Mouse (Mus musculus) forebrain, embryonic 14.5 days (tissue): ENCODE data around the gene Pakap. TPM values are rescaled to one million over a fixed set of nuclear protein-coding genes. Genes with fewer than 3 reads are reported as not detected.

ENCODE experiments used
- ATAC-seq: fragments of 200-750 bp; cut with Nextera tagmentation; 2 replicates; pipeline ENCODE4 v1.8.0; 2017; ENCODE audit warnings: mild to moderate bottlenecking, moderate library complexity
- DNase-seq: peaks from one replicate; pipeline ENCODE4 v3.0.0-alpha.2; 2015; ENCODE audit warnings: low spot score
- H3K27ac ChIP-seq: fragments of 300-500 bp; sonication (generic); 2 replicates; pipeline ENCODE4 v1.5.1; 2014; ENCODE audit warnings: low read depth, mild to moderate bottlenecking, control low read depth, low read length, moderate library complexity
- H3K27me3 ChIP-seq: fragments of 300-500 bp; sonication (generic); replicated peaks from 2 replicates; pipeline ENCODE4 v1.6.1; 2014; ENCODE audit warnings: low read length, control low read depth, mixed read lengths; ENCODE audit not compliant: control insufficient read depth, insufficient read depth
- H3K36me3 ChIP-seq: fragments of 300-500 bp; sonication (generic); 2 replicates; pipeline ENCODE4 v1.6.1; 2014; ENCODE audit warnings: low read length, control low read depth; ENCODE audit not compliant: control insufficient read depth, insufficient read depth
- H3K4me1 ChIP-seq: fragments of 300-500 bp; sonication (generic); 2 replicates; pipeline ENCODE4 v1.6.1; 2014; ENCODE audit warnings: antibody characterized with exemption, low read length, control low read depth; ENCODE audit not compliant: control insufficient read depth, insufficient read depth
- H3K4me2 ChIP-seq: fragments of 300-500 bp; sonication (generic); 2 replicates; pipeline ENCODE4 v1.6.1; 2014; ENCODE audit warnings: mild to moderate bottlenecking, control low read depth, low read length
- H3K4me3 ChIP-seq: fragments of 300-500 bp; sonication (generic); 2 replicates; pipeline ENCODE4 v1.5.1; 2014; ENCODE audit warnings: low read depth, low read length, control low read depth
- H3K9ac ChIP-seq: fragments of 300-500 bp; sonication (generic); 2 replicates; pipeline ENCODE4 v1.6.1; 2014; ENCODE audit warnings: mild to moderate bottlenecking, low read length, control low read depth, moderate library complexity
- H3K9me3 ChIP-seq: fragments of 300-500 bp; sonication (generic); replicated peaks from 2 replicates; pipeline ENCODE4 v1.6.1; 2016; ENCODE audit warnings: low read length, control low read depth, mixed read lengths; ENCODE audit not compliant: control insufficient read depth
- WGBS: fragments of 180-500 bp; shearing (Covaris S2); extraction: QIAGEN DNeasy Blood & Tissue Kit; methylation state at CpG from one replicate; pipeline ENCODE4 v1.1.7; 2014; 5-methylcytosine and 5-hydroxymethylcytosine counted together
- polyA plus RNA-seq: library from polyadenylated mRNA; unstranded; fragments of >200 nt; fragmentation: Nextera tagmentation; extraction: Ambion mirVana; gene quantifications from 2 replicates; pipeline ENCODE4 v1.2.1, GENCODE M21; 2014

Gene Pakap
- polyA plus RNA-seq, 1 experiment from 2014 or later, result 4.1 TPM

DNA sequence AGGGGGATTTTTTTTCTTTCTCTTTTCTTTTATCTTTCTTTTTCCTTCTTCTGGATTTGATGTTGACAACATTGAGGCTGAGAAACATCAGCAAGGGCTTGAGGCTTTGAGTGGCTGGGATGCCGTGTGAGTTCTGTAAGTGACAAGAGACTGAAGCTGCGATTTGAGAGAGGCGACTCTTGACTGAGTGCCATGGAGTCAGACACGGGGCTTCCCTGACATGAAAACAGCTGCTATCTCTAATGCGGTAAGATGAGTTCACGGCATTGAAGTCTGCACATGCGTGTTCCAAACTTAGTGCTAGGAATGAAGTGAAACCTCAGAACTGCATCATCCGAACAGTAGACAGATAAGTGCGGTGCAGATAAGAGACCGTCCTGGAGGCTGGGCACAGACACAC, 11.7 kb downstream of the Pakap start:
- H3K9ac ChIP-seq, result no peak overlapping the region
- no peak overlapping the region for H3K4me3 ChIP-seq
- H3K4me1 ChIP-seq, result no peaks in the 10 kb centered on the region
- no peak for ATAC-seq
- no peak overlapping the region for H3K27ac ChIP-seq
- H3K36me3 ChIP-seq, result no peaks in the 10 kb centered on the region
- H3K27me3 ChIP-seq, result no peaks in the 10 kb centered on the region
- no peak overlapping the region for H3K4me2 ChIP-seq
- no peak for DNase-seq
- 90% methylated on average over 10 of the region's 10 CpGs for WGBS
- H3K9me3 ChIP-seq, result no peaks in the 10 kb centered on the region

DNA sequence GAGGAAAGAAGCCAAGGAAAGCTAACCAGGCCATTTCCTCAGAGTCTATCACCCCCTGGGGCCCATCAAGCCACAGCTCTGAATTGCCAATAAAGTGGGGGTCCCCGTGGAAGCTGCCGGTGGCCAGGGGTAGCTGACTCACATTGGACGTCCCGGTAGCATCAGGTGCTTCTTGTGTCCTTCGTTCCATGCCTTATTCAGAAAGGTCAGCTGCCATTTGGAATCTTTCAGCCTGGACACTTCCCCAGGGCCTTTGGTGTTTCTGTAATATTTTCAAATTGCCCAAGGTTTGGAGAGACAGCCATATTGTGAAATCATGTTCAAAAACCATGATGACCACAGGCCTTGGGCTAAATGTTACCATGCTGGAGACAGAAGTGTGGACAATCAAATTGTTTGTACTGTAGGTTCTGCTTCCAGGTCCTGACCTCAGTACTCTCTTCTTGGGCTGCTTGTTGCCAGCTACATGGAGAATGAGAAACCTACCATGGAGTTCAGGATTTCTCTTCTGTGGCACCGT, 17.4 kb downstream of the Pakap start:
- Histone ChIP-seq H3K36me3 (no peaks in the 10 kb centered on the region), H3K27me3 (no peaks in the 10 kb centered on the region), H3K4me2 (no peak overlapping the region), H3K27ac (no peak overlapping the region), H3K4me3 (no peak overlapping the region), H3K9me3 (no peaks in the 10 kb centered on the region), H3K9ac (no peak overlapping the region), H3K4me1 (no peaks in the 10 kb centered on the region)
- no peak for DNase-seq
- 91% methylated on average over 6 of the region's 6 CpGs for WGBS
- no peak for ATAC-seq

DNA sequence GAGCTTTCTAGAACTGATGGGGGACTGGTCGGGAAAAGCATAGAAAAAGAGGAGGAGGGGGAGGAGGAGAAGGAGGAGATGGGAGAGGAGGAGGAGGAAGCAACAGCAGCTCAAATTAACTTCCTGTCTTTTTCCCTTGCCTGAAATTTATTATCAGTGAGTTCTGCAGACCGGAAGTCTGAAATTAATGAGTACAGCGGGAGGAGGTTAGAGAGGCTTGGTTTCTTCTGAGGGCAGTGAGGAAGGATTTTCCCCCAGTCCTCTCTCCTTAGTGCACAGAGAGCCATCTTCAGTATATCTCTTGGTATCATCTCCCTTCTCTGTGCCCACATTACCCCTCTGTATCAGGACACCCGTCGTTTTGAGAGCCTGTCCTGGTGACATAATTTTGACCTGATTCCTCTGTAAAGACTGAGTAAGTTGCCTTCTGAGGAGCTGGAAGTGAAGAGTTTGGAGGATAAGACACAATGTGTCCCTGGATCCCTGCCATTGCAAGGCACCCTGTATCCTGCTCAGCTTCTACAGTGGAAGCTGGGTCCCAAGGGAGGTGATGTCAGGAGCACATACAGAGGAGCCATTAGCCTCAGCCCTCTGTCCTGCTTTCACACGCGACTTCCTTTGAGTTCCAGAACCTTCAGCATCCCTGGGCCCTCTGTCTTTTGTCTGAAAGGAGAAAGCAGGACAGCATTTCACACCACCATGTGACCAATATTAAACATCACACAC, 19.1 kb downstream of the Pakap start:
- Histone ChIP-seq H3K9me3 (no peaks in the 10 kb centered on the region), H3K4me1 (no peaks in the 10 kb centered on the region), H3K4me3 (no peak overlapping the region), H3K27me3 (no peaks in the 10 kb centered on the region), H3K36me3 (no peaks in the 10 kb centered on the region), H3K4me2 (no peak overlapping the region), H3K9ac (no peak overlapping the region), H3K27ac (no peak overlapping the region)
- WGBS, result 87% methylated on average over 7 of the region's 7 CpGs
- DNase-seq, result no peak
- no peak for ATAC-seq

DNA sequence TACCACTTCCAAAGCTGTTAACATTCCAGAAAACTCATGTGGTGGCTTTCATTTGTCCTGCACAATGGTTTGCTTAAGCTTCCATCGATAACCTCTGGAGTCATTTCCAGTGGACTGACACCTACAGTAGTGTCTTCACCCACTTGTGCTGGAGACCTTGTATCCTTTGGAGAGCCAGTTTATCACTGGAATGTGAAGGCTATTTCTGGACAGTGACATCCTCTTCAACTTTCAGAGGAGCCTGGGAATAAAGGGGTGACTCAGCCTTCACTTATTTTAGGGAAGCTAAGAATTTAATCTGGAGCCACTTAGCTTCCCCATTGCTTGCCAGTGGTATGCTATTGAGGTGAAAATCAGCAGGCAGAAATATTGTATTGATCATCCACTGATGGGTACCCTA, 20.4 kb downstream of the Pakap start:
- no peak overlapping the region for H3K4me2 ChIP-seq
- no peak overlapping the region for H3K4me3 ChIP-seq
- H3K9me3 ChIP-seq, result no peaks in the 10 kb centered on the region
- no peaks in the 10 kb centered on the region for H3K4me1 ChIP-seq
- H3K36me3 ChIP-seq, result no peaks in the 10 kb centered on the region
- DNase-seq (no peak), ATAC-seq (no peak)
- no peak overlapping the region for H3K27ac ChIP-seq
- no peak overlapping the region for H3K9ac ChIP-seq
- no peaks in the 10 kb centered on the region for H3K27me3 ChIP-seq
- 91% methylated on average over 1 of the region's 1 CpGs for WGBS

DNA sequence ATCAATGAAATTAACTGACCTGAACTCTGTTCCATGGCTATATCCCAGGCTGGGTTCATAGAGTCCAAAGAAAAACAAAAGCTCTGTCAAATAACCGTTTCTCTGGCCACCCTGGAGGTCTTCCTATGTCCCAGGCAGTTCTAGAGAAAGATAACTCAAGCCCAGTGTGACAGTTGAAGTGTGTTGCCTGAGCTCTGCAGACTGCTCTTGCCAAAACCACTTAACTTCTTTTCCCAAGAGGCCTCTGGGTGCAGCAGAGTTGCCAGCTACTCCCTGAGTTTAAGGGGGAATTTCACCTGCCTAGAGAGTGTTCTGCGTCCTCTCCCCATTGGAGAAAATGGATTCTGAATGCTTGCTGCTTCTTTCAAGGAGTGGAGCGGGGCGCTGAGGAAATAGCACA, 24.8 kb downstream of the Pakap start:
- Histone ChIP-seq H3K27me3 (no peaks in the 10 kb centered on the region), H3K9ac (no peak overlapping the region), H3K9me3 (no peaks in the 10 kb centered on the region), H3K4me1 (no peaks in the 10 kb centered on the region), H3K4me2 (no peak overlapping the region), H3K4me3 (no peak overlapping the region), H3K36me3 (no peaks in the 10 kb centered on the region), H3K27ac (no peak overlapping the region)
- DNase-seq (no peak), ATAC-seq (no peak)
- WGBS, result 86% methylated on average over 4 of the region's 4 CpGs

DNA sequence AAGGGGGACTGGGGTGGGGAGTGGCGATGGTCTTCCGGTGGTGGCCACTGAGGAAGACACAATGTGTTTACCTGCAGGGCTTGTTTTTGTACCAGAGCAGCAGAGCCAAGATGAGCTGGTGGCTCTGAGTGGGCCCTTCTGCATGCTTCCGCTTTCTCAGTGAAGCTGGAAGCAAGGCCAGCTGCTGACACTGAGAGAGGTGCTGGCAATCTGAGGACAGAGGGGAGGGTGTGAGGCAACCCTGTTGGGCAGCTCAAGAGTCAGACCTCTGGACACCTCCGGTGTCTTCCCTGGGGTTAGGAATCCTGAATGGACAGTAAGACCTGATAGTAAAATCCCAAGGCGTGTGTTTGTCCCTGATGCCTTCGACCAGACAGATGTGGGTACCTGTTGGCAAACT, 32.0 kb downstream of the Pakap start:
- Histone ChIP-seq H3K4me2 (no peak overlapping the region), H3K27ac (no peak overlapping the region), H3K9me3 (no peaks in the 10 kb centered on the region), H3K36me3 (no peaks in the 10 kb centered on the region), H3K4me3 (no peak overlapping the region), H3K27me3 (no peaks in the 10 kb centered on the region), H3K9ac (no peak overlapping the region), H3K4me1 (no peaks in the 10 kb centered on the region)
- DNase-seq (no peak), ATAC-seq (no peak)
- 93% methylated on average over 6 of the region's 6 CpGs for WGBS

DNA sequence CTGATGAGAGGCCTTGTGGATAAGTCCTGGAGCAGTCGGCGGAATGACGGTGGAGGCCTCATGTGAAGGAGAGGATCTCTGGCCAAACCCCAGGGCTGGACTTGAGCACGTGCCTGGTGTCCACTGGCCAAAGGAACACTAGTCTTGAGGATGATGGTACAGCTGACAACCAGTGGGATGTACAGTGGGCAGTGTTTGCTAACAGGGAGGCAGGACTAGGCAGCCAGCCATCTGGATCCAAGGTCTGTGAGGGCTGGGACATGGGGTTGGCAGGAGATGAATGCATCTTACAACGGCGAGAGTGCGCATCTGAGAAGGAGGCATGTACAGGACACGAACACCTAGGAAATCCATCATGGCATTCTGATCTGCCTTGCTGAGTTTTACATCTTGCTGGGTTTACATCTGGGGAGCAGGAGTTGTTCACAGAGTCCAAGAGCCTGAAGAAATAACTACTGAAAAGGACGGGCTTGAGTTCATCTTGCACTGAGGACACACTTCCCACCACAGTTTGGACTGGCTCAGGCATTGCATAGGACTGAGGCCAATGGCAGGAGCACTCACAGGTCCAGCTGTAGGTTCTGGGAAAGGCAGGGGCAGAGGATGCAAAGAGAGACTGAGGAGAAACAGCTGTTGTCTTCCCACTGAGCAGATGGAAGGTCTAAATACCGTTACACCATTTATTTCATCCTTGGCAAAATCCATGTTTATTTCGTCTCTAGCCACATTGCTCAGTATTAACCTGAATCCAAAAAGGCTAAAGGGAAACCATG, 32.9 kb downstream of the Pakap start:
- no peaks in the 10 kb centered on the region for H3K4me1 ChIP-seq
- 85% methylated on average over 11 of the region's 11 CpGs for WGBS
- no peak overlapping the region for H3K4me3 ChIP-seq
- ATAC-seq (no peak), DNase-seq (no peak)
- H3K9me3 ChIP-seq, result no peaks in the 10 kb centered on the region
- no peaks in the 10 kb centered on the region for H3K27me3 ChIP-seq
- no peak overlapping the region for H3K4me2 ChIP-seq
- H3K9ac ChIP-seq, result no peak overlapping the region
- H3K27ac ChIP-seq, result no peak overlapping the region
- H3K36me3 ChIP-seq, result no peaks in the 10 kb centered on the region

DNA sequence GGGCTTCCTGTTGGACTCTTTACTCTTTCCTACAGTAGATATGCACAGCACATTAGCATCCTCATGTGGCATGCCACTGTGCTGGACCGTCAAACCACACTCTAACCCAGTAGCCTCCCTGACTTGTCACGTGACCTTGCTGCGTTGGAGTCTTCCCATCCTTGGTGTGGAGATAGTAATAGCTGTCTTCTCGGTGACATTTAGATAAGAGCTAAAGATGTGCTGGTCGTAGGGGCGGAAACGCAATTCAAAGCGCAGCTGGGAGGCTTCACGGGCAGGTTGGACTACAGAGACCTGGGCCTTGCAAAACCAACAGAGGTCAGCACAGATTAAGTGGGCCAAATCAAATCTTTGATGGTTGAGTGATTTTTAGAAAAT, 33.5 kb downstream of the Pakap start:
- H3K27ac ChIP-seq, result no peak overlapping the region
- H3K4me2 ChIP-seq, result no peak overlapping the region
- no peak overlapping the region for H3K4me3 ChIP-seq
- no peaks in the 10 kb centered on the region for H3K27me3 ChIP-seq
- H3K9me3 ChIP-seq, result no peaks in the 10 kb centered on the region
- 92% methylated on average over 9 of the region's 9 CpGs for WGBS
- H3K9ac ChIP-seq, result no peak overlapping the region
- no peaks in the 10 kb centered on the region for H3K36me3 ChIP-seq
- DNase-seq, result no peak
- no peak for ATAC-seq
- no peaks in the 10 kb centered on the region for H3K4me1 ChIP-seq
